Mouse (Mus musculus): ENCODE data around the gene Zfp217. TPM values are rescaled to one million over a fixed set of nuclear protein-coding genes. Genes with fewer than 3 reads are reported as not detected.

Zfp217 gene
- polyA plus RNA-seq, 1 experiment from 2014 or later, result 1.7 TPM

- Histone ChIP-seq H3K4me1 (ENCODE audit: control insufficient read depth, insufficient read depth, low read length) (no peaks in the 10 kb centered on the region), H3K27ac (ENCODE audit: low read depth, low read length) (no peak overlapping the region), H3K4me2 (ENCODE audit: low read length) (no peak overlapping the region), H3K9ac (ENCODE audit: low read length) (no peak overlapping the region), H3K36me3 (ENCODE audit: control insufficient read depth, insufficient read depth, low read length) (peaks cover 44% of the 10 kb centered on the region), H3K9me3 (replicated peaks; ENCODE audit: control insufficient read depth, low read length) (no peaks in the 10 kb centered on the region), H3K27me3 (replicated peaks; ENCODE audit: control insufficient read depth, insufficient read depth, low read length) (no peaks in the 10 kb centered on the region), H3K4me3 (ENCODE audit: low read depth, low read length) (no peak overlapping the region)
- no peak for DNase-seq (ENCODE audit: low spot score)
- 91% methylated on average over 19 of the region's 19 CpGs for WGBS
- no peak for ATAC-seq
Observed at GRCm38 (mm10) chr2:170120139-170121027, 27.5 kb downstream of the Zfp217 start.

GRCm38 (mm10) chr2:170116704-170117281 is 31.1 kb downstream of the Zfp217 start:
- WGBS, result 48% methylated on average over 4 of the region's 4 CpGs
- H3K9me3 ChIP-seq (replicated peaks; ENCODE audit: control insufficient read depth, low read length), result no peaks in the 10 kb centered on the region
- no peak overlapping the region for H3K27ac ChIP-seq (ENCODE audit: low read depth, low read length)
- peaks cover 71% of the 10 kb centered on the region for H3K36me3 ChIP-seq (ENCODE audit: control insufficient read depth, insufficient read depth, low read length)
- no peaks in the 10 kb centered on the region for H3K27me3 ChIP-seq (replicated peaks; ENCODE audit: control insufficient read depth, insufficient read depth, low read length)
- H3K4me2 ChIP-seq (ENCODE audit: low read length), result no peak overlapping the region
- no peak overlapping the region for H3K9ac ChIP-seq (ENCODE audit: low read length)
- ATAC-seq (peak; percentile 51; the same call in 1 of the 2 replicates), DNase-seq (ENCODE audit: low spot score) (peak; percentile 89)
- no peaks in the 10 kb centered on the region for H3K4me1 ChIP-seq (ENCODE audit: control insufficient read depth, insufficient read depth, low read length)
- no peak overlapping the region for H3K4me3 ChIP-seq (ENCODE audit: low read depth, low read length)

GRCm38 (mm10) chr2:170110306-170110705 is 37.6 kb downstream of the Zfp217 start:
- no peak overlapping the region for H3K27ac ChIP-seq (ENCODE audit: low read depth, low read length)
- no peak overlapping the region for H3K4me3 ChIP-seq (ENCODE audit: low read depth, low read length)
- no peaks in the 10 kb centered on the region for H3K27me3 ChIP-seq (replicated peaks; ENCODE audit: control insufficient read depth, insufficient read depth, low read length)
- H3K9ac ChIP-seq (ENCODE audit: low read length), result no peak overlapping the region
- no peak overlapping the region for H3K4me2 ChIP-seq (ENCODE audit: low read length)
- no peak for DNase-seq (ENCODE audit: low spot score)
- WGBS, result 83% methylated on average over 8 of the region's 8 CpGs
- H3K4me1 ChIP-seq (ENCODE audit: control insufficient read depth, insufficient read depth, low read length), result no peaks in the 10 kb centered on the region
- no peak for ATAC-seq
- no peaks in the 10 kb centered on the region for H3K9me3 ChIP-seq (replicated peaks; ENCODE audit: control insufficient read depth, low read length)
- peaks cover 47% of the 10 kb centered on the region for H3K36me3 ChIP-seq (ENCODE audit: control insufficient read depth, insufficient read depth, low read length)

DNA sequence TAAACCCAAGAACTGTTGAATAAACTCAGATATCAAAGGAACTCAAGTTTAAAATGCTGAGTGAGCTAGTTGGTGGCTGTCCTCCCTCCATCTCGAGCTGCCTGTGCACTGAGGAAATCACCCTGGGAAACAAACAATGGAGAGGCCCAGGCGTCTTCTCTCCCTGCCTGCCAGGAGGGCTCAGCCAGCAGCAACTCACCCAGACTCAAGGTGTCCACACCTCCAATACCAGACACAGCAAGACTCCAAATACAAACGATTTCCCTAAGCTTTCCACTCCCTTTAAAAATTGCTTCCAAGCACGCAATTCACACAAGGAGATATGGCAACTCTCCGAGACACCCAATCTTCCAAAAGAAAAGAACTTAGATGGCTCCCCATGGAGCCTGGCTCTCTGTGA is 38.4 kb downstream of the Zfp217 start:
- Histone ChIP-seq H3K27ac (ENCODE audit: low read depth, low read length) (no peak overlapping the region), H3K4me1 (ENCODE audit: control insufficient read depth, insufficient read depth, low read length) (no peaks in the 10 kb centered on the region), H3K27me3 (replicated peaks; ENCODE audit: control insufficient read depth, insufficient read depth, low read length) (no peaks in the 10 kb centered on the region), H3K9ac (ENCODE audit: low read length) (no peak overlapping the region), H3K4me2 (ENCODE audit: low read length) (no peak overlapping the region), H3K9me3 (replicated peaks; ENCODE audit: control insufficient read depth, low read length) (no peaks in the 10 kb centered on the region), H3K4me3 (ENCODE audit: low read depth, low read length) (no peak overlapping the region), H3K36me3 (ENCODE audit: control insufficient read depth, insufficient read depth, low read length) (peaks cover 39% of the 10 kb centered on the region)
- 35% methylated on average over 5 of the region's 5 CpGs for WGBS
- ATAC-seq (no peak), DNase-seq (ENCODE audit: low spot score) (no peak)

- H3K4me3 ChIP-seq (ENCODE audit: low read depth, low read length), result no peak overlapping the region
- ATAC-seq, result no peak
- 84% methylated on average over 3 of the region's 3 CpGs for WGBS
- no peak for DNase-seq (ENCODE audit: low spot score)
- H3K9me3 ChIP-seq (replicated peaks; ENCODE audit: control insufficient read depth, low read length), result no peaks in the 10 kb centered on the region
- no peaks in the 10 kb centered on the region for H3K4me1 ChIP-seq (ENCODE audit: control insufficient read depth, insufficient read depth, low read length)
- H3K4me2 ChIP-seq (ENCODE audit: low read length), result no peak overlapping the region
- no peak overlapping the region for H3K27ac ChIP-seq (ENCODE audit: low read depth, low read length)
- no peak overlapping the region for H3K9ac ChIP-seq (ENCODE audit: low read length)
- no peaks in the 10 kb centered on the region for H3K27me3 ChIP-seq (replicated peaks; ENCODE audit: control insufficient read depth, insufficient read depth, low read length)
- H3K36me3 ChIP-seq (ENCODE audit: control insufficient read depth, insufficient read depth, low read length), result peaks cover 24% of the 10 kb centered on the region
Observed at GRCm38 (mm10) chr2:170107791-170108190, 40.1 kb downstream of the Zfp217 start.

- no peaks in the 10 kb centered on the region for H3K9me3 ChIP-seq (replicated peaks; ENCODE audit: control insufficient read depth, low read length)
- no peak overlapping the region for H3K4me2 ChIP-seq (ENCODE audit: low read length)
- no peaks in the 10 kb centered on the region for H3K27me3 ChIP-seq (replicated peaks; ENCODE audit: control insufficient read depth, insufficient read depth, low read length)
- no peaks in the 10 kb centered on the region for H3K4me1 ChIP-seq (ENCODE audit: control insufficient read depth, insufficient read depth, low read length)
- H3K36me3 ChIP-seq (ENCODE audit: control insufficient read depth, insufficient read depth, low read length), result peaks cover 13% of the 10 kb centered on the region
- H3K9ac ChIP-seq (ENCODE audit: low read length), result no peak overlapping the region
- H3K27ac ChIP-seq (ENCODE audit: low read depth, low read length), result no peak overlapping the region
- no peak overlapping the region for H3K4me3 ChIP-seq (ENCODE audit: low read depth, low read length)
- WGBS, result 74% methylated on average over 9 of the region's 9 CpGs
- no peak for ATAC-seq
- DNase-seq (ENCODE audit: low spot score), result no peak
Observed at GRCm38 (mm10) chr2:170106000-170106399, 41.9 kb downstream of the Zfp217 start.

- H3K4me3 ChIP-seq (ENCODE audit: low read depth, low read length), result no peak overlapping the region
- ATAC-seq, result no peak
- H3K4me1 ChIP-seq (ENCODE audit: control insufficient read depth, insufficient read depth, low read length), result no peaks in the 10 kb centered on the region
- no peak for DNase-seq (ENCODE audit: low spot score)
- H3K9ac ChIP-seq (ENCODE audit: low read length), result no peak overlapping the region
- no peaks in the 10 kb centered on the region for H3K27me3 ChIP-seq (replicated peaks; ENCODE audit: control insufficient read depth, insufficient read depth, low read length)
- no peak overlapping the region for H3K4me2 ChIP-seq (ENCODE audit: low read length)
- H3K36me3 ChIP-seq (ENCODE audit: control insufficient read depth, insufficient read depth, low read length), result peaks cover under 1% of the 10 kb centered on the region; the same call in 1 of the 2 replicates
- no peaks in the 10 kb centered on the region for H3K9me3 ChIP-seq (replicated peaks; ENCODE audit: control insufficient read depth, low read length)
- WGBS, result 92% methylated on average over 6 of the region's 6 CpGs
- no peak overlapping the region for H3K27ac ChIP-seq (ENCODE audit: low read depth, low read length)
Observed at GRCm38 (mm10) chr2:170104396-170104795, 43.5 kb downstream of the Zfp217 start.

DNA sequence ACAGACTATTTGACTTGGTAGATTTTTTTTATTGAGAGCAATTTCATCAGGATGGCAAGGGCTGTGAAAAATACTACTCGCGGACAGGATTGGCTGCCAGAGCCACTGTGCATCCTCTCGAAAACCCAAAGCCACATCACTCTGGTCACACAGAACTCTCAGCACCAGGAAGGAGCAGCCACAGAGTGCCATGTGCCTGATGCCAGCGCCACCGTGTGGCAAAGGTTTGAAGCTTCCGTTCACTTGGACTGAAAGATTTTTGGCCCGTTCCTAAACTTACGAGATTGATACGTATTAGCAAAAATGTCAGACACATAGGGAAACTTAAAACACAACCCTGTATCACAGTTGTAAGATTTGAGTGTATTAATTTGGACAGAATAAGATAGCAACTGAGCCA is 44.1 kb downstream of the Zfp217 start:
- ATAC-seq, result no peak

DNA sequence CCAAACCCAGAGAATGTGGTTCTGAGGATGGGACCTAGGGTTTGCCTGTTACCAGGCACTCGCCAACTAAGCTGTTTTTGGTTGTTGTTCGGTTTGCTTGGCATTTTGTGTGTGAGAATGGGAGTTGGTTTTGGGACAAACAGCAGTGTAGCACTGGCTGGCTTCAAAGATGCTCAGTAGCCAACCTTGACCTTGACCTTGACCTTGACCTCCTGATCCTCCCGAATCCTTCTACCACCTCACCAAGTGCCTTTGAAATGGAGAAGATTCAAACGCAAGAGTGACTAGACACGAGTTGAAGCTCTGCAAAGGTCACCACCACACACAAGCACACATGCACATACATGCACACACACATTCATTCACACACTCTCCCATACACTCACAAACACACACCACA is 44.6 kb downstream of the Zfp217 start:
- DNase-seq (ENCODE audit: low spot score), result no peak
- Histone ChIP-seq H3K4me2 (ENCODE audit: low read length) (no peak overlapping the region), H3K27ac (ENCODE audit: low read depth, low read length) (no peak overlapping the region), H3K36me3 (ENCODE audit: control insufficient read depth, insufficient read depth, low read length) (no peaks in the 10 kb centered on the region), H3K27me3 (replicated peaks; ENCODE audit: control insufficient read depth, insufficient read depth, low read length) (no peaks in the 10 kb centered on the region), H3K4me3 (ENCODE audit: low read depth, low read length) (no peak overlapping the region), H3K9me3 (replicated peaks; ENCODE audit: control insufficient read depth, low read length) (no peaks in the 10 kb centered on the region), H3K9ac (ENCODE audit: low read length) (no peak overlapping the region), H3K4me1 (ENCODE audit: control insufficient read depth, insufficient read depth, low read length) (no peaks in the 10 kb centered on the region)
- WGBS, result 88% methylated on average over 5 of the region's 5 CpGs
- ATAC-seq, result no peak

More for the DNA sequence above, 44.1 kb downstream of the Zfp217 start:
- Histone ChIP-seq H3K27ac (ENCODE audit: low read depth, low read length) (no peak overlapping the region), H3K36me3 (ENCODE audit: control insufficient read depth, insufficient read depth, low read length) (no peaks in the 10 kb centered on the region), H3K4me3 (ENCODE audit: low read depth, low read length) (no peak overlapping the region), H3K9ac (ENCODE audit: low read length) (no peak overlapping the region), H3K4me1 (ENCODE audit: control insufficient read depth, insufficient read depth, low read length) (no peaks in the 10 kb centered on the region), H3K9me3 (replicated peaks; ENCODE audit: control insufficient read depth, low read length) (no peaks in the 10 kb centered on the region), H3K27me3 (replicated peaks; ENCODE audit: control insufficient read depth, insufficient read depth, low read length) (no peaks in the 10 kb centered on the region), H3K4me2 (ENCODE audit: low read length) (no peak overlapping the region)
- peak; percentile 68 for DNase-seq (ENCODE audit: low spot score)
- WGBS, result 48% methylated on average over 9 of the region's 9 CpGs

Measured in forebrain, embryonic 14.5 days (tissue).